Mouse (Mus musculus): ENCODE data around the gene Dctn1.
A peak's percentile ranks its signal among the peaks of the same experiment; 100 is the strongest.
"Not testable (repeated sequence)": the region's sequence is repeated elsewhere in the genome, so short reads cannot be mapped to it uniquely, and the experiment has no call there.

Gene Dctn1

GRCm38 (mm10) chr6:83136291-83136880, 29.3 kb upstream of the Dctn1 start:
- DNase-seq (ENCODE audit: low spot score): no peak

- no peak for DNase-seq (ENCODE audit: low spot score)
Observed at GRCm38 (mm10) chr6:83136881-83137575, 28.7 kb upstream of the Dctn1 start.

- DNase-seq (ENCODE audit: low spot score): peak; percentile 51
Observed at GRCm38 (mm10) chr6:83137576-83137950, 28.2 kb upstream of the Dctn1 start.

- DNase-seq (ENCODE audit: low spot score): no peak
Observed at GRCm38 (mm10) chr6:83138056-83138455, 27.7 kb upstream of the Dctn1 start.

- DNase-seq (ENCODE audit: low spot score): no peak
Observed at GRCm38 (mm10) chr6:83140044-83140443, 25.7 kb upstream of the Dctn1 start.

- DNase-seq (ENCODE audit: low spot score): no peak
Observed at GRCm38 (mm10) chr6:83141636-83142035, 24.1 kb upstream of the Dctn1 start.

- no peak for DNase-seq (ENCODE audit: low spot score)
Observed at GRCm38 (mm10) chr6:83142211-83142731, 23.4 kb upstream of the Dctn1 start.

- DNase-seq (ENCODE audit: low spot score): no peak
Observed at GRCm38 (mm10) chr6:83142886-83143285, 22.8 kb upstream of the Dctn1 start.

GRCm38 (mm10) chr6:83145209-83145608, 20.5 kb upstream of the Dctn1 start:
- no peak for DNase-seq (ENCODE audit: low spot score)

- DNase-seq (ENCODE audit: low spot score): no peak
Observed at GRCm38 (mm10) chr6:83145805-83146204, 19.9 kb upstream of the Dctn1 start.

GRCm38 (mm10) chr6:83147280-83147679, 18.4 kb upstream of the Dctn1 start:
- DNase-seq (ENCODE audit: low spot score): no peak

GRCm38 (mm10) chr6:83151721-83152120, 14.0 kb upstream of the Dctn1 start:
- DNase-seq (ENCODE audit: low spot score): no peak

GRCm38 (mm10) chr6:83153038-83153437, 12.7 kb upstream of the Dctn1 start:
- DNase-seq (ENCODE audit: low spot score): no peak

GRCm38 (mm10) chr6:83153485-83153884, 12.2 kb upstream of the Dctn1 start:
- DNase-seq (ENCODE audit: low spot score): no peak

GRCm38 (mm10) chr6:83155552-83156238, 10.0 kb upstream of the Dctn1 start:
- DNase-seq (ENCODE audit: low spot score): no peak

GRCm38 (mm10) chr6:83156259-83156684, 9.4 kb upstream of the Dctn1 start, which contains the start of the genes Wdr54 and 1700003E16Rik:
Gene Wdr54 (minus strand): TSS chr6:83156397.
Gene 1700003E16Rik (plus strand): TSS chr6:83156404.
- no peak for DNase-seq (ENCODE audit: low spot score)

GRCm38 (mm10) chr6:83159456-83159855, 6.3 kb upstream of the Dctn1 start:
- DNase-seq (ENCODE audit: low spot score): not testable (repeated sequence)

GRCm38 (mm10) chr6:83161442-83161841, 4.3 kb upstream of the Dctn1 start:
- DNase-seq (ENCODE audit: low spot score): no peak

- DNase-seq (ENCODE audit: low spot score): no peak
Observed at GRCm38 (mm10) chr6:83161921-83162641, 3.6 kb upstream of the Dctn1 start.

GRCm38 (mm10) chr6:83162701-83163100, 3.0 kb upstream of the Dctn1 start:
- no peak for DNase-seq (ENCODE audit: low spot score)

- DNase-seq (ENCODE audit: low spot score): no peak
Observed at GRCm38 (mm10) chr6:83165026-83165606, 604 bp upstream of the Dctn1 start.

- no peak for DNase-seq (ENCODE audit: low spot score)
Observed at GRCm38 (mm10) chr6:83166243-83166630, 517 bp downstream of the Dctn1 start.

Data from urinary bladder, postnatal 10 days (tissue).